Mouse (Mus musculus) liver, postnatal 0 days (tissue): ENCODE data around the gene Rps10. TPM values are rescaled to one million over a fixed set of nuclear protein-coding genes. Genes with fewer than 3 reads are reported as not detected.

Experiments
- ATAC-seq: fragments of 200-750 bp; cut with Nextera tagmentation; 2 replicates; pipeline ENCODE4 v1.8.0; 2017; ENCODE audit warnings: mild to moderate bottlenecking, moderate library complexity
- DNase-seq: peaks from one replicate; pipeline ENCODE4 v3.0.0-alpha.2; 2016
- H3K27ac ChIP-seq: fragments of 300-500 bp; sonication (generic); 2 replicates; pipeline ENCODE4 v1.5.1; 2014; ENCODE audit warnings: antibody characterized with exemption, moderate library complexity, mild to moderate bottlenecking, low read depth
- H3K27me3 ChIP-seq: fragments of 300-500 bp; sonication (generic); 2 replicates; pipeline ENCODE4 v1.6.1; 2014; ENCODE audit warnings: low read length, control low read depth, mixed read lengths; ENCODE audit not compliant: insufficient read depth
- H3K36me3 ChIP-seq: fragments of 300-500 bp; sonication (generic); replicated peaks from 2 replicates; pipeline ENCODE4 v1.6.1; 2014; ENCODE audit warnings: mild to moderate bottlenecking, control low read depth, low read length, moderate library complexity, mixed read lengths; ENCODE audit not compliant: insufficient read depth
- H3K4me1 ChIP-seq: fragments of 300-500 bp; sonication (generic); 2 replicates; pipeline ENCODE4 v1.6.1; 2014; ENCODE audit warnings: antibody characterized with exemption, mild to moderate bottlenecking, control low read depth; ENCODE audit not compliant: insufficient read depth
- H3K4me2 ChIP-seq: fragments of 300-500 bp; sonication (generic); 2 replicates; pipeline ENCODE4 v1.6.1; 2014; ENCODE audit warnings: low read depth, mild to moderate bottlenecking, low read length, moderate library complexity, mixed read lengths
- H3K4me3 ChIP-seq: fragments of 300-500 bp; sonication (generic); 2 replicates; pipeline ENCODE4 v1.5.1; 2014; ENCODE audit warnings: low read depth, low read length
- H3K9ac ChIP-seq: fragments of 300-500 bp; sonication (generic); replicated peaks from 2 replicates; pipeline ENCODE4 v1.6.1; 2014; ENCODE audit warnings: mild to moderate bottlenecking, moderate library complexity
- H3K9me3 ChIP-seq: fragments of 300-500 bp; sonication (generic); 2 replicates; pipeline ENCODE4 v1.6.1; 2016; ENCODE audit warnings: mild to moderate bottlenecking, control low read depth, low read length, mixed read lengths
- CTCF ChIP-seq: sonication (generic); IDR thresholded peaks from 2 replicates; pipeline ENCODE4 v1.5.1; 2016; ENCODE audit warnings: antibody characterized with exemption, low read depth
- EP300 ChIP-seq: IDR thresholded peaks from 2 replicates; pipeline ENCODE4 v1.6.1; 2016; ENCODE audit warnings: antibody characterized with exemption, low read depth, mild to moderate bottlenecking
- WGBS: fragments of 180-500 bp; shearing (Covaris S2); extraction: QIAGEN DNeasy Blood & Tissue Kit; methylation state at CpG from one replicate; pipeline ENCODE4 v1.1.7; 2014; ENCODE audit not compliant: insufficient replicate concordance; 5-methylcytosine and 5-hydroxymethylcytosine counted together
- polyA plus RNA-seq: library from polyadenylated mRNA; unstranded; fragments of >200 nt; fragmentation: Nextera tagmentation; extraction: Ambion mirVana; gene quantifications from 2 replicates; pipeline ENCODE4 v1.2.1, GENCODE M21; 2015

Gene Rps10
- polyA plus RNA-seq, 1 experiment from 2014 or later, result 523 TPM

- no peak for DNase-seq
- ATAC-seq, result peak; percentile 66
- TF ChIP-seq EP300 (no peak), CTCF (no peak)
- no peaks in the 10 kb centered on the region for H3K9me3 ChIP-seq
- H3K4me3 ChIP-seq, result no peak overlapping the region
- peaks cover 26% of the 10 kb centered on the region for H3K36me3 ChIP-seq
- no peak overlapping the region for H3K9ac ChIP-seq
- no peak overlapping the region for H3K4me2 ChIP-seq
- peaks cover 14% of the 10 kb centered on the region for H3K4me1 ChIP-seq
- H3K27me3 ChIP-seq, result no peaks in the 10 kb centered on the region
- H3K27ac ChIP-seq, result no peak overlapping the region
- 57% methylated on average over 13 of the region's 13 CpGs for WGBS
These were observed 53.1 kb downstream of the Rps10 start for GRCm38 (mm10) chr17:27583185-27583894.

Other genes with a start within 250 kb of the Rps10 start
- gene Grm4, start 115.3 kb downstream of the Rps10 start, polyA plus RNA-seq, result not detected in 2 replicates
- gene Hmga1, start 80.2 kb downstream of the Rps10 start, polyA plus RNA-seq, result 64.0 and 64.9 TPM in 2 replicates
- gene AI413582, start 70.9 kb downstream of the Rps10 start, polyA plus RNA-seq, result 15.0 and 16.7 TPM in 2 replicates
- gene Nudt3, start 13.2 kb downstream of the Rps10 start, polyA plus RNA-seq, result 17.9 and 20.2 TPM in 2 replicates
- gene RPS10-NUDT3, start 1.4 kb downstream of the Rps10 start, polyA plus RNA-seq, result not detected in 2 replicates
- 0.27 and 0.29 TPM in 2 replicates for gene Pacsin1, start 18.8 kb upstream of the Rps10 start, polyA plus RNA-seq
- 0.08 TPM in 1 of 2 replicates, not detected in the other for gene Spdef, start 92.3 kb upstream of the Rps10 start, polyA plus RNA-seq
- gene D17Wsu92e, start 184.0 kb upstream of the Rps10 start, polyA plus RNA-seq, result 23.8 and 24.7 TPM in 2 replicates
- 96.2 and 99.0 TPM in 2 replicates for gene Snrpc, start 201.5 kb upstream of the Rps10 start, polyA plus RNA-seq
- 1.6 and 2.2 TPM in 2 replicates for gene Uhrf1bp1, start 219.8 kb upstream of the Rps10 start, polyA plus RNA-seq